Mouse (Mus musculus) kidney, postnatal 4 days (tissue): ENCODE data around the gene Cabin1.
A peak's percentile ranks its signal among the peaks of the same experiment; 100 is the strongest.

Experiments used
- DNase-seq, 2 experiments: peaks; one replicate each; pipeline ENCODE4 v3.0.0; 2021; ENCODE audit warnings: mixed read lengths in 2 of 2

Cabin1 gene

GRCm38 (mm10) chr10:75664673-75665270, 99.4 kb downstream of the Cabin1 start:
- DNase-seq: no peak

DNA sequence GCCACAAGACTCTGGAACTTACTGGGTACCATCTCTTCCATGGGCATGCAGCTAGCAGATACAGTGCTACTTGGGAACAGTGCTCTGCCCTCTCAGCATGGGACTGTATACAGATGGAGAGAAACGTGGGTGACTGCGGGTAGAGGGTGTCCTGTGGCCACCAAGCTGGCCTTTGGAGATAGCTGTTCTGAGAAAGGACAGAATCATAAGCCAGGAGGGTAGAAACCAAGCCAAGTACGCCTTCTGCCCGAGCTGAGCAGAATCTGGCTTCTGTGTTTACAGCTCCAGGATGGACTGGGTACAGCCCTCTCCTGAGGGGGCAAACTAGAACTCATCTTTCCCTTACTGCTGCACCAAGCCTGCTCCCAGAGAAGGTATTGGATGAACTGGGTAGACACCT, 101.6 kb downstream of the Cabin1 start:
- no peak for DNase-seq

DNA sequence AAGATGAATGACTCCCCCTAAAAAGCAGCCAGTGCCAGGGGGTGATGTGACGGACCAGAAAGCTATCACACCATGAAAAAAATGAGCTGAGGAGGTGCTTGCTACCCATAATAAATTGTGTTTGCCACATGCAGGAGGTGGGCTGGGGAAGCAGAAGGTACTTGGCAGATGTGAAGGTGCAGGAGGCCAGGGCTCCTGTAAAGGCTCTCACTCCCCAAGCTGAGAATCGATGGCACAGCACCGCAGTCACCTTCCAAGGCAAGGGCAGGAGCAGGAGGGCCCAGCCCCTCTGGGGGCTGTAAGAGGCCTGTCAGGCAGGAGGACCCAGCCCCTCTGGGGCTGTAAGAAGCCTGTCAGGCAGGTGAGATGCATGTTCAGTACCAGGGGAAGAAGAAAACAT, 102.3 kb downstream of the Cabin1 start:
- no peak for DNase-seq

DNA sequence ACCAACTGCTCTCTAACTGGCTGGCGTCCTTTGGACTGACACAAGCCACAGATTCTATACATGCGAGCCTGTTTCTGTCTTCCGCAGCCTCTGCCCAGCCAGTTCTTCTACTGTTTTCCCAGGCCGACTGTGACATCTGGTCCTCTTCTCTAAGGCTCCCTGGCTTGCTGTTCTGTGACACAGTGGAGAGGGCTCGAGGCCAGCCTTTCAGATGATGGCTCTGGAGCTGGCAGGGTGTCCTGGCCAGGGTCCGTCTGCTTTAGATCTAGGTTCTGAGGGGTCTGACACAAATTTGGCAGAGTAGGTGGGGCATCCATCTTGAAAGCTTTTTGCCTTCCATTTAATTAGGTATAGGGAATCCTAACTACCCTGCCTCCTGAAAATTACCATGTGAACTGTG, 102.8 kb downstream of the Cabin1 start:
- DNase-seq: no peak

DNA sequence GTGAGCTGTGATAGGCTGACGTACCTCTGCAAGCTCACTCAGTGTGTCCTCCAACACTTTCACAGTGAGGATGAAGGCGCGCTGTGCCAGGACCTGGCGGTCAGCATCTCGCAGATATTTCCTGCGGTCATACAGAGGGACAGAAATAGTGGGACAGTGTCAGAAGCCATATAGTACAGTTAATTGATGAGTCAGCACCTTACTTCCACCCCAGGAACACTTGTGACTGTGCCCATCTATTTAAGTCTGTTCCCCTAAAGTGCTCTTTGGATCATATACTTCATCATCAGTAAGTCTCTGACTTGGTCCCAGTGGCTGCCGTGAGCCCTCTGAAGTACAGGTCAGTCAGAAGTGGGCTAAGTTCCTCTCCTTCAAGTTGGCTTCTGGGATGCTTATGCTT, 106.4 kb downstream of the Cabin1 start:
- DNase-seq: no peak

DNA sequence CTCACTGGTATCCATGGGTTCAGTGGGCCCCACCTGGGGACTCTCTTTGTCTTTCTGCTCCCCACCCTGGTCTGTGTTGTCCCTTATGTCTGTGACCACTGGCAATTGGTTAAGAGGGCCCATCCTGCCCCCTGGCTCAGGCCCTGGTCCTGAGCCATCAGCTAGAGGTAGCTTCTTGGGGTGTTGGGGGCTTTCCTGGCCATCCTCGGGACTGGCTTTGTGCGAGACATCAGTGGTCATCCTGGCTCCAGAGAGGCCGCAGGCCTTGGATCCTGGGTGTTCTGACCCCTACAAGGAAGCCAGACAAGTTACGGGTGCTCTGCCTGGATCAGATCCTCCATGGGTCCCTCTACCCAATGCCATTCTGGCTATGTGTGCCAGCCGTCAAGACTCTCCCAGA, 107.0 kb downstream of the Cabin1 start:
- DNase-seq: no peak

DNA sequence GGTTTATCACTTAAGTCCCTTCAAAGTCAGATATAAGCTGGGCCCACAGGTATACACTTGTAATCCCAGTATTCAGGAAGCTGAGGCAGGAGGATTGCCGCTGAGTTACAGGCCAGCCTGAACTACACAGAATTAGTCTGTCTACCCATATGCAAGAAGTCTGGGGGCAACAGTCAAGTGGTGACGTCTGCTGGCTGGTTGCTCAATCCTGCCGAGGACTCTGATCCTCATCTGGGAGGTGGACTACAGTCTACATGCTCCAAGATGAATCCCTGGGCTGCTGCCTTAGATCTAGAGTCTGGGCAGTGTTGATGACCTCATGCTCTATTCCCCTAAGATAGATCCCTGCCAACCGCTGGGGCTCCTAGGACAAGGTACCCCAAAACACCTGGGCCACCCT, 110.1 kb downstream of the Cabin1 start:
- no peak for DNase-seq

DNA sequence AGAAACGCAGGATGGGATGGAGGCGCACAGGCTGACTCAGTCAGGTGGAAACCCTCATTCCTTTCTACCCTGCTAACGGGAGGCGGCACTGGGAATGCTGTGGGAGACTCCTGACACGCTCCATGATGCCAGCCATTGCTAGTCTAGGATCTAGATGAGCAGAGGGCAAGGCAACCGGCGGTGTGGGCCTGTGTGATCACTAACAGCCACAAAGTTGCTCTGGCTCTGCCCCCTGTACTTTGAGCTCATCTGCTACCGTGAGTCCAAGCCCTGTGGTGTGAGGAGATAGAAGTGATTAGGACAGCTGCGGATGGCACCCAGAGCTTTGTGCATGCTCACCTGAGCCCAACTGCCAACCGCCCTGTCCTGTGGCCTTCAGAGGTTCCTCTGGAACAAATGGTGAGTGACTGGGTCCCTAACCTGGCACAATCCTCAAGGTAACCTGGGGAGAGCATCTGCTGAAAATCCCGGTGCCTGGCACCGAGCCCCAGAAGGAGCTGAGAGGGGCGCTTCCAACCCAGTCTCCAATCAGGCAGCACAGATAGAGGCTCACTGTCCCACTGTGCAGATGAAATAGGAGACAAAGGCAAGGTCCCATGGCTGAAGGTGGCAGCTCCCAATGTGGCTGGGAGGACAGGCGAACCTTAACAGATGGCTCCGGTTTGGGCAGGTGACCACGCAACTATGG, 112.6 kb downstream of the Cabin1 start:
- DNase-seq: peak in 1 of 2 experiments; percentile 39

DNA sequence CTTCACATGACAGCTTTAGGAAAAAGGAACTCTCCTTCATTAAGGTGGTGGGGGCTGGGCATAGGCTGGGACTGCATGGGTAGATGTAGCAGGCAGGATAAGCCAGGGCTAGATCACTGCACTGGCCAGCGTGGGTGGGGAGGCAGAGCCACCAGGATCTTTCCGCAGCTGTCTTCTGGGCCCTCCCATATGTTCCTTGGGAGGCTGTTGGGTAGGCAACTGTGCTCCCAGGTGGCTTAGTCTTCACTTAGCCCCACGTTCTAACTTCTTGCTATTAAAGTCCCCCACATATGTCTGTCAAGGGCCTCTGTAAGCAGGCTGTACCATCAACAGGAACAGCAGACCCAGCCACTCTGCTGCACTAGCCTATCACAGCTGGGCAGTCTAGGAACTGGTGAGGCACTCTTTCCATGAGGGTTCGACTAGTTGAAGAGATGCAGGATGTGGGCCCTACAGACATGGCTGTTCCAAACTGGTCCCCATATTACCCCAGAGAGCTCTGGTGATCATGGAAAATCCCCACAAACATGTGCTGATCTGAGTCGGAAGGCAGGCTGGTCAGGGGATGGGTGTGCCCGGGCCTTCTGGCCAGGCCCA, 113.7 kb downstream of the Cabin1 start:
- no peak for DNase-seq

- no peak for DNase-seq
These were observed 114.6 kb downstream of the Cabin1 start for GRCm38 (mm10) chr10:75649406-75649995.

- DNase-seq: no peak
These were observed 115.1 kb downstream of the Cabin1 start for GRCm38 (mm10) chr10:75649001-75649400.

- DNase-seq: no peak
These were observed 116.0 kb downstream of the Cabin1 start for GRCm38 (mm10) chr10:75648091-75648490.

DNA sequence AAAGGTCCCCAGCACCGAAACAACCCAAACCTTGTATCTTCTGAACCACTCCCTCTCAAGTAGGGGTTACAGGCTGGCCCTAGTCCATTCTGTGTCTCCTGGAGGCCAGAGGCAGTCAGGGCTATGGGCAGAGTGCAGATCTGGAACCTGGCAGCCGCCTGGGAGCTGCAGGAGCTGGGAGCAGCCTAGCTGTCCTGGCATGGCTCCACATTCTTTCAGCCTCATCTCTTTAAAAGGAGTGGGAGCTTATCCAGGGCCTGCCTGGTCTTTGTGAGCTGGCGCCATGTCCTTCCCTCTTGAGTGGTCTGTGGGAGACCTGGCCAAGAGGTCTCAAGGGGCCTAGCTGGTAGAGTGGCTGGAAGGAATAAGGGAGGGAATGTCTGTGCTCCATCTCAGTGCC, 116.8 kb downstream of the Cabin1 start:
- DNase-seq: peak in 1 of 2 experiments; percentile 41

DNA sequence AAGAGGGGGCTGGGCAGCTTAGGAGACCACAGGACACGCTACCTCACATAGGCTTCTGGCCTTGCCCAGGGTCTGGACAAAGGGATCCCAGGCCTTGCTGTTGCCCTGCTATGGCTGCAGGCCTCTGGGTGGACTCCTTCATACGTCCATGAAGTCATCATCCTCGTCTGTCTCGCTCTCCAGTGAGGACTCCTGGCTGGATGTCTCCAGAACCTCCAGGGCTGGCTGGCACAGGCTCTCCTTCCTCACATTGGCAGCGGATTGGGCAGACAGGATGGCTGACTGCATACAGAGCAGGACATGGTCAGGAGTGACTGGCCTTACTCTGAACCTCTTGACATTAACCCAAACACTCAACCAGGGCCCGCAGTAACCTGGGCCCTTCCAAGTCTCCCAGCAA, 117.7 kb downstream of the Cabin1 start:
- no peak for DNase-seq

DNA sequence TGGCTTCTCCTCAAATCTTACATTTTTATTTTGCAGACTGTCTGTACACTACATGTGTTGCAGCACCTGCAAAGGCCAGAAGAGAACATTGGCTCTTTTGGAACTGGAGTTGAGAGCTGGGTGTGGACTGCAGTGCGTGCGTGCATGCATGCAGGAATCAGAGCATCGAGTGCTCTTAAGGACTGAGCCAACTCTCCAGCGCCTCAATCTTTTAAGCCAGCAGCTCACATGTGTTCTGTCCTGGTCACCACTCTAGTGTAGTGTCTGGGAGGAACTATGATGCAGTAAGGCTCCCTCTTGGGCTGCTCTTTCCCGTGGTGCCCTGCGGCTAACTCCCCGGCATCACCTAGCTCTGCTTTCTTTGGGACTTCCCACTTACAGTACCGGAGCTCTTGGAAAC, 118.5 kb downstream of the Cabin1 start:
- no peak for DNase-seq

GRCm38 (mm10) chr10:75643741-75644343, 120.3 kb downstream of the Cabin1 start, which contains the start of gene Susd2:
Susd2 (minus strand) TSS chr10:75644008.
- peak; percentile 84 to 90 for DNase-seq

DNA sequence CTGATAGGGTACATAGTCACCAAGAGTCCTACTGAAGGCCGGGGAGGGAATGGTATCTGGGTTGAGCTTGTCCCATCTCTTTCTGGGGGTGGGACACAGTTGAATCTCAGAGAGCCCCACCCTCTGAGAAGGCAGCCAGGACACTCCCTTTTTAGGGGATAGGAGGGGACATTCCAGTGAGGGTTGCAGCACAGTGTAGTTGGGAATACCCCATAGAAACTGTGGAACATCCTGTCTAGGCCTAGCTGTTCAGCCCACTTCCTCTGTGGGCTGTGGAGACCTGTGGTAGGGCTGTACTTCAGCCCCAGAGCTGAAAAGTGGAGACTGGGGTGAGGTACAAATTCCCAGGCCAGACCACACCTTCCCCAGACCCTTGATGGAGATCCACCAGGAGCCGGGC, 121.2 kb downstream of the Cabin1 start:
- no peak for DNase-seq

- DNase-seq: no peak
These were observed 121.7 kb downstream of the Cabin1 start for GRCm38 (mm10) chr10:75642436-75642835.

- DNase-seq: no peak
These were observed 122.4 kb downstream of the Cabin1 start for GRCm38 (mm10) chr10:75641721-75642222.

DNA sequence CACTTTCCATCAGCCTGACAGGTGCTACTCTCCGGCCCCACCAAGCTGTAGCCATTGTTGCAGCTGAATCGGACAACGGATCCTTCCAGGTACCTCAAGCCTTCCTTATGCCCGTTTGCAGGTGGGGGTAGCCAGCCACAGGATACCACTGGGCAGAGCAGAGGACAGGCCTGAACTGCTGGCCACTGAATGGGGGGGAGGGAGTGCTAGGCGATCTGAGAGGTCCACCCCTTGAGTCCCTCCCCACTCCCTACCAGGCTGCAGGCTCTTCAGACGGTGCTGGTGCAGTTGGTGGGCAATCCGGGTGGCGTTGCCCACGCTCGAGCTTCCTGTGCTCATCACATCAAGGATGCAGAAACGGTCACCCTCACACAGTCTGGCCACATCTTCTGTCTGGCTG, 126.4 kb downstream of the Cabin1 start:
- peak in 1 of 2 experiments; percentile 0 for DNase-seq

DNA sequence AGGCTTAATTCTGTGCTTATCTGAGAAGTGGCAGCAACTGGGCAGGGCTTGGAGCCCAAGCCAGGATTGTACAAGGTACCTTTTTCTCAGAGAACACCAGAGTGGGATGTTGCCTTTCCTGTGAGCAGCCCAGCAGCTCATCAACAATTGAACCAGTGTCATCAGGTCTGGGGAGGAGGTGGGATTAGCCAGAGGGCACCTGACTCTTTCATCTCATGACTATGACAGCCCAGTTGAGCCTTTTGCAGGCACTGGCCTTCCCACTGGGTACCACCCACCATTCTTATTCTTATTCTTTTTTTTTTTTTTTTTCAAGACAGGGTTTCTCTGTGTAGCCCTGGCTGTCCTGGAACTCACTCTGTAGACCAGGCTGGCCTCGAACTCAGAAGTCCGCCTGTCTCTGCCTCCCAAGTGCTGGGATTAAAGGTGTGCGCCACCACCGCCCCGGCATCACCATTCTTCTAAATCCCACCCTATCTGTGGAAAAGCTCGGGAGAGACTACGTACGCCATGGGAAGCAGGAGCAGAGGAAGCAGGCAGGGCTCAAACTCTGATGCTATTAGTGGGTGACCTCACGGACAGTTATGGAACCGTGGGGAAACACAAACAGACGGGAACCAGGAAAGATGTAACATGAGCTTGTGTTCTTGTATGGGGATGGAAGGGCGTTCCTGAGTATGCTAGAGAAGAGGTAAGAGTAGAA, 127.9 kb downstream of the Cabin1 start:
- DNase-seq: peak in 1 of 2 experiments; percentile 1

- peak; percentile 83 to 85 for DNase-seq
These were observed 128.5 kb downstream of the Cabin1 start for GRCm38 (mm10) chr10:75635693-75636055.
